Mouse (Mus musculus) adrenal gland, postnatal 0 days (tissue): Measurements from ENCODE around the gene Crb1. TPM values are rescaled to one million over a fixed set of nuclear protein-coding genes. Genes with fewer than 3 reads are reported as not detected.

ENCODE experiments used
- polyA plus RNA-seq: library from polyadenylated mRNA; unstranded; fragments of >200 nt; fragmentation: Nextera tagmentation; extraction: Ambion mirVana; gene quantifications from 2 replicates; pipeline ENCODE4 v1.2.1, GENCODE M21; 2015

The Crb1 gene
- polyA plus RNA-seq = 0.11 and 0.17 TPM in 2 replicates

GRCm38 (mm10) chr1:139376638-139377286 lies at the start of gene Crb1:
TSS of gene Crb1 (minus strand) at chr1:139377100.

GRCm38 (mm10) chr1:139421875-139422791 lies 45.2 kb upstream of the Crb1 start, which contains the start of gene Zbtb41:
TSS of gene Zbtb41 (plus strand) at chr1:139422288.

Other genes with a start within 250 kb of the Crb1 start
- gene Zbtb41, start 45.2 kb upstream of the Crb1 start, polyA plus RNA-seq = 3.1 and 4.7 TPM in 2 replicates
- gene Aspm, start 77.7 kb upstream of the Crb1 start, polyA plus RNA-seq = 3.3 and 3.5 TPM in 2 replicates
- 2.7 and 2.8 TPM in 2 replicates for gene F13b, start 124.6 kb upstream of the Crb1 start, polyA plus RNA-seq
- 1.0 and 1.2 TPM in 2 replicates for gene Cfhr1, start 183.2 kb upstream of the Crb1 start, polyA plus RNA-seq